Mouse (Mus musculus): ENCODE results near the gene Limd2. TPM values are rescaled to one million over a fixed set of nuclear protein-coding genes. Genes with fewer than 3 reads are reported as not detected.

The Limd2 gene
- polyA plus RNA-seq, 1 experiment = 128 TPM

DNA sequence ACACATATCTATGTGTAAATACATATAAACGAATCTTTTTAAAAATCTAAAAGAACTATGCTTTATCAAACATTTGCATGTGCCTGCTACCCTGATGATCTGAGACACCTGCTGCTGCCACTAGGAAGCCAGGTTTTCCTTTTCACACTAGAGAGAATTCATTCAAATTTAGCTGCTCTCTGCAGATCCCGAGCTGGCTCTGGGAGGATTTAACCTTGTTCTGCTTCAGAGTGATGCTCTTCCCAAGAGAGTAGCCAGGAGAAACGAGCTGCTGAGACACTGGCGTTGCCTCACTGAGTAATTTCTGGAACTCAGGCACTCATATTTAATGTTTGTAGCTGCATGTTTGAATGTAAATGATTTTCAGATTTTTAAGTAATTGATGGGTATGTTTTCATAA, 35.9 kb downstream of the Limd2 start:
- DNase-seq (ENCODE audit: low read depth) = no peak
- TF ChIP-seq CTCF (IDR thresholded peaks at IDR 0.05; ENCODE audit: borderline replicate concordance, extremely low read depth, insufficient read depth, insufficient read length) (no peak), POLR2A (IDR thresholded peaks at IDR 0.05; ENCODE audit: borderline replicate concordance, extremely low read depth, insufficient read depth, insufficient read length, poor library complexity, severe bottlenecking) (no peak)

GRCm38 (mm10) chr11:106122736-106123135, 37.9 kb downstream of the Limd2 start:
- no peak for DNase-seq (ENCODE audit: low read depth)
- TF ChIP-seq POLR2A (IDR thresholded peaks at IDR 0.05; ENCODE audit: borderline replicate concordance, extremely low read depth, insufficient read depth, insufficient read length, poor library complexity, severe bottlenecking) = no peak

DNA sequence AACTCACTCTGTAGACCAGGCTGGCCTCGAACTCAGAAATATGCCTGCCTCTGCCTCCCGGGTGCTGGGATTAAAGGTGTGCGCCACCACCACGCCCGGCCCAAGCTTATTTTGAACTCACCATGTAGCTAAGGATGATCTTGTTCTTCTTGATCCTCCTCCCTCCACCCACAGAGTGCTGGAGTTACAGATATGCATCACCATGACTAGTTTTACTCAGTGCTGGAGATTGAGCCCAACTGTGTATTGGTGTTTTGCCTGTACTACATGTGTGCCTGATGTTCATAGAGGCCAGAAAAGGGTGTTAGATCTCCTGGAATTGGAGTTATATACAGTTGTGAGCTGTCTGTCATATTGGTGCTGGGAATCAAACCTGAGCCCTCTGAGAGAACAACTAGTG, 38.4 kb downstream of the Limd2 start:
- no peak for TF ChIP-seq POLR2A (IDR thresholded peaks at IDR 0.05; ENCODE audit: borderline replicate concordance, extremely low read depth, insufficient read depth, insufficient read length, poor library complexity, severe bottlenecking)
- no peak for TF ChIP-seq CTCF (IDR thresholded peaks at IDR 0.05; ENCODE audit: borderline replicate concordance, extremely low read depth, insufficient read depth, insufficient read length)
- no peak for DNase-seq (ENCODE audit: low read depth)

- no peak for TF ChIP-seq POLR2A (IDR thresholded peaks at IDR 0.05; ENCODE audit: borderline replicate concordance, extremely low read depth, insufficient read depth, insufficient read length, poor library complexity, severe bottlenecking)
- no peak for TF ChIP-seq CTCF (IDR thresholded peaks at IDR 0.05; ENCODE audit: borderline replicate concordance, extremely low read depth, insufficient read depth, insufficient read length)
- no peak for DNase-seq (ENCODE audit: low read depth)
These were observed 49.0 kb downstream of the Limd2 start for GRCm38 (mm10) chr11:106111688-106112087.

Other genes starting within 250 kb of the Limd2 start
- gene Cyb561, start 207.5 kb downstream of the Limd2 start, polyA plus RNA-seq (2012; rRNA removed) = 33.0 and 36.9 TPM in 2 replicates
- gene Ace, start 192.9 kb downstream of the Limd2 start, polyA plus RNA-seq (2012; rRNA removed) = 4.9 and 8.9 TPM in 2 replicates
- gene Ace3, start 166.2 kb downstream of the Limd2 start, polyA plus RNA-seq (2012; rRNA removed) = not detected in 2 replicates
- 1.2 and 2.1 TPM in 2 replicates for gene Kcnh6, start 152.7 kb downstream of the Limd2 start, polyA plus RNA-seq (2012; rRNA removed)
- 141 and 173 TPM in 2 replicates for gene Dcaf7, start 124.0 kb downstream of the Limd2 start, polyA plus RNA-seq (2012; rRNA removed)
- gene Taco1, start 94.8 kb downstream of the Limd2 start, polyA plus RNA-seq (2012; rRNA removed) = 12.6 and 13.4 TPM in 2 replicates
- gene Map3k3, start 76.2 kb downstream of the Limd2 start, polyA plus RNA-seq (2012; rRNA removed) = 33.1 and 33.5 TPM in 2 replicates
- 0.77 TPM in 1 of 2 replicates, not detected in the other for gene Gm10840, start within 50 bp of the Limd2 start, polyA plus RNA-seq (2012; rRNA removed)
- 54.3 and 68.3 TPM in 2 replicates for gene Strada, start 41.3 kb upstream of the Limd2 start, polyA plus RNA-seq (2012; rRNA removed)
- gene Ccdc47, start 55.5 kb upstream of the Limd2 start, polyA plus RNA-seq (2012; rRNA removed) = 44.1 and 54.9 TPM in 2 replicates
- 41.1 and 56.8 TPM in 2 replicates for gene Ddx42, start 56.1 kb upstream of the Limd2 start, polyA plus RNA-seq (2012; rRNA removed)
- gene Ftsj3, start 95.2 kb upstream of the Limd2 start, polyA plus RNA-seq (2012; rRNA removed) = 30.1 and 31.5 TPM in 2 replicates
- gene Psmc5, start 95.3 kb upstream of the Limd2 start, polyA plus RNA-seq (2012; rRNA removed) = 162 and 165 TPM in 2 replicates
- 37.3 and 51.0 TPM in 2 replicates for gene Smarcd2, start 112.1 kb upstream of the Limd2 start, polyA plus RNA-seq (2012; rRNA removed)
- gene Tcam1, start 115.8 kb upstream of the Limd2 start, polyA plus RNA-seq (2012; rRNA removed) = 0.15 and 0.23 TPM in 2 replicates
- not detected in 2 replicates for gene Gh, start 141.0 kb upstream of the Limd2 start, polyA plus RNA-seq (2012; rRNA removed)
- 0.48 and 0.62 TPM in 2 replicates for gene Cd79b, start 153.9 kb upstream of the Limd2 start, polyA plus RNA-seq (2012; rRNA removed)
- gene Scn4a, start 192.4 kb upstream of the Limd2 start, polyA plus RNA-seq (2012; rRNA removed) = 0.01 and 0.07 TPM in 2 replicates
- gene Prr29, start 204.6 kb upstream of the Limd2 start, polyA plus RNA-seq (2012; rRNA removed) = not detected in 2 replicates
- gene Icam2, start 227.2 kb upstream of the Limd2 start, polyA plus RNA-seq (2012; rRNA removed) = 11.5 and 11.9 TPM in 2 replicates

Measured in brain, embryonic 14.5 days (tissue).